Mouse (Mus musculus): ENCODE results near the gene Ddx55. TPM values are rescaled to one million over a fixed set of nuclear protein-coding genes. Genes with fewer than 3 reads are reported as not detected.

Ddx55 gene
- total RNA-seq, 2 experiments from 2014 or later: 27.4 to 32.6 TPM

DNA sequence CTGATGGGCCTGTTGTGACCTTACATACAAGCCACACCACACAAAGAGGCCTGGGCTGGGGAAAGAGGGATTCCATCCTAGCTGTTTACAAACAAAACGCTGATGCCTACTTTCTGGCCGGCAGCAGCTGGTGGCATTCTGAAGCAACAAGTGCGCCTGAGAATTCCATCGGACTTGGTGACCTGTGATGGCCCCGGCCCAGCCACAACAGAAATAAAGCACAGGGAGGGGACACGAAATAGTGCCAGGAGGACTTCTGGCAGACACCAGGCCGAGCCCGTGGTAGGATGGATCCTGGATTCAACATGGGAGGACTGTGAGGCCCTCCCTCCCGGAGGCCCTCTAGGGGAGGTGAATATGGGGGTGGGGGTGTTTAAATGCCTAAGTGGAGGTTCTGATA is 23.9 kb upstream of the Ddx55 start:
- no peak for TF ChIP-seq CTCF (conservative IDR thresholded peaks at IDR 0.05)
- Histone ChIP-seq H3K27ac (peak overlapping the region; percentile 96), H3K4me3 (peak overlapping the region; percentile 69)
- no peak for DNase-seq (ENCODE audit: low spot score in 2 of 2)

GRCm38 (mm10) chr5:124529191-124529651 is 23.4 kb upstream of the Ddx55 start:
- peak overlapping the region; percentile 69 for H3K4me3 ChIP-seq
- H3K27ac ChIP-seq: peak overlapping the region; percentile 96
- TF ChIP-seq CTCF (conservative IDR thresholded peaks at IDR 0.05): no peak
- DNase-seq (ENCODE audit: low spot score in 2 of 2): no peak

DNA sequence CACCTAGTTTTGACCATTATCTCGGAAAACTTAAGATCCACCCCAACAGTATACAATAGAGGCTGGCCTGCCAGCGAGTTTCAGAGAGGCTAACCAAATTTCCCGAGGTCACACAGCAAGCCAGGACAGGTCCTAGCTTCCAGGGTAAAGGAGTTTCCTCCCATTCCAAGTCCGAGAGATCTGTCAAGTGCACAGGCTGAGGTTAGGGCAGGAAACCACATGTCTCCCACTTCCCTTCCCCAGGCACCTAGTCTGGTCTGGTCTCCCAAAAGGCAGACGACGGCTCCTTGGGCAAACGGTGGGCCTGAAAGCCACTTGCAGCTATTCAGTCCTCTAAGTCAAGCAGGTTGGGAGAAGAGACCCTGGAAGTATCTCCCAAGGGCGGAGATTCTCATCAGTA is 23.0 kb upstream of the Ddx55 start:
- Histone ChIP-seq H3K27ac (peak overlapping the region; percentile 96), H3K4me3 (peak overlapping the region; percentile 69)
- TF ChIP-seq CTCF (conservative IDR thresholded peaks at IDR 0.05): no peak
- DNase-seq (ENCODE audit: low spot score in 2 of 2): no peak

DNA sequence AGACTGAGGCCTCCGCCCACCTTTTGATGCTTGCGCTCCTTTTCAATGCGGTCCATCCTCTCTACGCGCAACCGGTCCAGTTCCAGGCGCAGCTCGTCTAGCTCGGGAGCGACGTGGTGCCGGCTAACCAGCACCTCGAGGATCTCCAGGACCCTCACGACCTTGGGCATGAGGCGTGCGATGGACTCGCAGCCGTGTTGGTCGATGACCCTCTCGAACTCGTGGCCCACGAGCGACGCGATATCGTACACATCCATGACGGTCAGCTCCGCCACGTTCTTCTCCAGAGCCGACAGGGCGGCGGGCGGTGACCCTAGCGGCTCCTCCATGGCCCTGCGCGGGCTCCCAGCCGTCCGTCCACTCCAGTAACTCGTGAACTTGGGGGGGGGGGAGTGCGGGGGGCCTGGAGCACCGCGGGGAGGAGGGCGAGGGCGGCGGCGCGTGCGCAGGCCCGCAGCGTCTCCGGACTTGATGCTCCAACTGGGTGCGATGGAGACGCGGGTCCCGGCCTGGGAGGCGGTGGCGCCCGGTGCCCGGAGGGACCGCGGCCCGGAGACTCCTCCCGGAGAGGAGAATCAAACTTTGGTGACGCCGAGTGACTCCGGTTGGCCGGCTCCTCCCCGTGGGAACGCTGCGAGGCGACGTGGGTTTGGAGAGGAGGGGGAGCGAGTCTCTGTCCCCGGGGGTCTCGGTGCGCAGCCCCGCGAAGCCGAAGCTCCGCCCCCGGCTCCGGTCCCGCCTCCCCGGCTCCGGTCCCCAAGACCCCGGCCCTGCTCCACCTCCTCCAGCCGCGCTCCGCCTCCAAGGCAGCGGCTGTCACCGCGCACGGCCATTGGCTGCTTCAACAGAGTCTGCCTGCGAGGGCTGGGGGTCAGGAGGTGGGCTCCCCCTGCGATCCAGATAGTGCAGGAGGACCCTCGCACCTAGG is 21.7 kb upstream of the Ddx55 start, which contains the start of gene Rilpl1:
Gene Rilpl1, minus strand, starts transcription at position 737 of the 928 bp plus-strand sequence.
- TF ChIP-seq CTCF (conservative IDR thresholded peaks at IDR 0.05): no peak
- peak; percentile 72 to 80 for DNase-seq (ENCODE audit: low spot score in 2 of 2)
- Histone ChIP-seq H3K27ac (peak within 1 kb of the TSS; percentile 96), H3K4me3 (peak within 1 kb of the TSS; percentile 69)

DNA sequence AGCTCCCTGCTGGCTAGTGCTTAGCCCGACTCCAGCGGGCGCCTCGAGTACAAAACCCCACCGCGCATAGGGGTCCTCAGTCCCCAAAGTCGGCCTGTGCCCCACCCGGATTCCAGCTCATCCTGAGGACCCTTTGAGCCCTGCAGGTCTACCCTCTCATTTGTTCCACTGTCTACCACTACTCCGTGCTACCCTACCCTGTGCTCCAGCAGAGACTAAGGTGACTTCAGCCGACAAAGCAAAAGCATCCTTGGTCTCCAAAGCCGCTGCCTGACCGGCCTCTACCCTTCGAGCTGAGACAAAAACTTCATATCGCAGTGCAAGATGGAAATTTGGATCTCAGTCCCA is 21.1 kb upstream of the Ddx55 start:
- DNase-seq (ENCODE audit: low spot score in 2 of 2): no peak
- 0 out of 2 replicates have a peak, but pooled peaks have one; percentile 5 for TF ChIP-seq CTCF (conservative IDR thresholded peaks at IDR 0.05)
- peak overlapping the region; percentile 96 for H3K27ac ChIP-seq
- peak overlapping the region; percentile 69 for H3K4me3 ChIP-seq

DNA sequence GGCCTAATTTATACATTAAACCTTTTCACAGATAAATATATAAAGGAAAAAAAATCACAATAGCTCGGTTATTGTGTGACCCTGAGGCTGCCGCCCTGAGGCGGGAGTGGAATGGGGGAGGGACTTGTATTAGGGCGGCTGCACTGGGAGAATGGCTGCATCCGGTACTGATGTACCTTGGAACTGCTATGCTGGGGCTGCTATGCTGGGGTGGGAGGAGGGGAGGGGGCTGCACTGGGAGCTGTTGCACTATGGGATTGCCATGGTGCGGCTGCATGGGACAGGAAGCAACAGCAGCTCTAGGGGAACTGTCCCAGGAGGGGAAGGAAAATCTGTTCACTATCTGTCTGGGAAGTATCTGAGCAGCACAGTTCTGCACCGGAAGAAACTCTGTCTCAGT is 20.2 kb upstream of the Ddx55 start:
- no peak overlapping the region for H3K4me3 ChIP-seq
- TF ChIP-seq CTCF (conservative IDR thresholded peaks at IDR 0.05): no peak
- no peak for DNase-seq (ENCODE audit: low spot score in 2 of 2)
- H3K27ac ChIP-seq: peak overlapping the region; percentile 96; the same call in 1 of the 2 replicates

GRCm38 (mm10) chr5:124535016-124535415 is 17.6 kb upstream of the Ddx55 start:
- no peak for TF ChIP-seq CTCF (conservative IDR thresholded peaks at IDR 0.05)
- no peak for DNase-seq (ENCODE audit: low spot score in 2 of 2)

DNA sequence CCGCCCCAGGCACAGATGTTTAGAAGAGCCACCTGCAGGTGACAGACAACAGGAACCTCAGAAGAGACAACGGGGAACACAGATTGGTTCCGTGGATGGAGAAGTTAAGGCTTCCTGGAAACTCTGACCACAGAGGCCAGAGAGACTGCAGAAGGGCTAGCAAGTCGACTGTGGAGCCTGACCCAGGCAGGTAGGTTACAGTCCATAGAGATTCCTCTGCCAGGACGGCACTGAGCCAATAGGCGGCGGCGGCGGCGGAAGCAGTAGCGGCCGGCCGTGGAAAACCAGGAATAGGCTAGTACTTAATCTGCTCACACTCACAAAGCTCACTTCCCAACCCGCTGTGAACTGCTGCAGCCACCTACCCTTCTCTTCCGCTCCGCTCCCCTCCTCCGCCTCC is 15.9 kb upstream of the Ddx55 start:
- peak overlapping the region; percentile 70 for H3K27ac ChIP-seq
- DNase-seq (ENCODE audit: low spot score in 2 of 2): no peak
- peak overlapping the region; percentile 26; the same call in 1 of the 2 replicates for H3K4me3 ChIP-seq
- TF ChIP-seq CTCF (conservative IDR thresholded peaks at IDR 0.05): peak; percentile 34

More at GRCm38 (mm10) chr5:124535016-124535415, 17.6 kb upstream of the Ddx55 start:
- Histone ChIP-seq H3K4me3 (no peak overlapping the region), H3K27ac (no peak overlapping the region)

- Histone ChIP-seq H3K27ac (peak overlapping the region; percentile 74), H3K4me3 (no peak overlapping the region)
- peak; percentile 83 for TF ChIP-seq CTCF (conservative IDR thresholded peaks at IDR 0.05)
- peak; percentile 72 to 82 for DNase-seq (ENCODE audit: low spot score in 2 of 2)
These were observed 13.6 kb upstream of the Ddx55 start for GRCm38 (mm10) chr5:124538813-124539792.

GRCm38 (mm10) chr5:124539905-124540304 is 12.8 kb upstream of the Ddx55 start:
- peak overlapping the region; percentile 48 for H3K4me3 ChIP-seq
- no peak for DNase-seq (ENCODE audit: low spot score in 2 of 2)
- peak overlapping the region; percentile 84 for H3K27ac ChIP-seq
- no peak for TF ChIP-seq CTCF (conservative IDR thresholded peaks at IDR 0.05)

- peak; percentile 65 for TF ChIP-seq CTCF (conservative IDR thresholded peaks at IDR 0.05)
- peak within 1 kb of the TSS; percentile 84 for H3K27ac ChIP-seq
These were observed 12.3 kb upstream of the Ddx55 start, which contains the start of gene Tmed2 for GRCm38 (mm10) chr5:124540383-124540786. Tmed2 (plus strand) TSS chr5:124540695.

GRCm38 (mm10) chr5:124540905-124541601 is 11.6 kb upstream of the Ddx55 start:
- Histone ChIP-seq H3K4me3 (peak overlapping the region; percentile 85), H3K27ac (peak overlapping the region; percentile 75)
- no peak for TF ChIP-seq CTCF (conservative IDR thresholded peaks at IDR 0.05)
- no peak for DNase-seq (ENCODE audit: low spot score in 2 of 2)

More at GRCm38 (mm10) chr5:124540383-124540786, 12.3 kb upstream of the Ddx55 start, which contains the start of gene Tmed2:
- H3K4me3 ChIP-seq: peak within 1 kb of the TSS; percentile 85
- DNase-seq (ENCODE audit: low spot score in 2 of 2): peak; percentile 95 to 97

Measured in layer of hippocampus, adult 2 months (tissue).